Mouse (Mus musculus): ENCODE results near the gene Ppfia4. TPM values are rescaled to one million over a fixed set of nuclear protein-coding genes. Genes with fewer than 3 reads are reported as not detected.

The Ppfia4 gene
- polyA plus RNA-seq (2012; rRNA removed) = 7.2 and 7.7 TPM in 2 replicates

GRCm38 (mm10) chr1:134332770-134333271, at the start of gene Ppfia4:
TSS of gene Ppfia4 (minus strand) at chr1:134332928.
- WGBS = 38% methylated on average over 13 of the region's 13 CpGs

GRCm38 (mm10) chr1:134381795-134382625, 49.3 kb upstream of the Ppfia4 start:
- DNase-seq (ENCODE audit: low read depth, low spot score) = no peak
- WGBS = 2% methylated on average over 19 of the region's 19 CpGs

More at GRCm38 (mm10) chr1:134332770-134333271, at the start of gene Ppfia4:
- DNase-seq (ENCODE audit: low read depth, low spot score) = no peak

GRCm38 (mm10) chr1:134381051-134381450, 48.3 kb upstream of the Ppfia4 start:
- DNase-seq (ENCODE audit: low read depth, low spot score) = no peak
- 65% methylated on average over 2 of the region's 2 CpGs for WGBS

- no peak for DNase-seq (ENCODE audit: low read depth, low spot score)
- WGBS = 70% methylated on average over 2 of the region's 2 CpGs
Observed at GRCm38 (mm10) chr1:134374124-134374523, 41.4 kb upstream of the Ppfia4 start.

GRCm38 (mm10) chr1:134368777-134369337, 36.1 kb upstream of the Ppfia4 start:
- no peak for DNase-seq (ENCODE audit: low read depth, low spot score)

GRCm38 (mm10) chr1:134365491-134365890, 32.8 kb upstream of the Ppfia4 start:
- 45% methylated on average over 5 of the region's 5 CpGs for WGBS
- DNase-seq (ENCODE audit: low read depth, low spot score) = no peak

More at GRCm38 (mm10) chr1:134368777-134369337, 36.1 kb upstream of the Ppfia4 start:
- WGBS = 50% methylated on average over 9 of the region's 9 CpGs

GRCm38 (mm10) chr1:134363194-134363593, 30.5 kb upstream of the Ppfia4 start:
- WGBS = 78% methylated on average over 4 of the region's 4 CpGs
- DNase-seq (ENCODE audit: low read depth, low spot score) = no peak

- under 1% methylated on average over 38 of the region's 38 CpGs for WGBS
- DNase-seq (ENCODE audit: low read depth, low spot score) = peak; percentile 67
Observed at GRCm38 (mm10) chr1:134361857-134362212, 29.1 kb upstream of the Ppfia4 start, which contains the start of gene Tmem183a. TSS of gene Tmem183a (minus strand) at chr1:134361979.

- WGBS = under 1% methylated on average over 44 of the region's 44 CpGs
Observed at GRCm38 (mm10) chr1:134361195-134361856, 28.6 kb upstream of the Ppfia4 start.

GRCm38 (mm10) chr1:134360656-134361055, 27.9 kb upstream of the Ppfia4 start:
- no peak for DNase-seq (ENCODE audit: low read depth, low spot score)
- 37% methylated on average over 7 of the region's 7 CpGs for WGBS

More at GRCm38 (mm10) chr1:134361195-134361856, 28.6 kb upstream of the Ppfia4 start:
- peak; percentile 48 for DNase-seq (ENCODE audit: low read depth, low spot score)

- DNase-seq (ENCODE audit: low read depth, low spot score) = no peak
- 34% methylated on average over 4 of the region's 4 CpGs for WGBS
Observed at GRCm38 (mm10) chr1:134357461-134357860, 24.7 kb upstream of the Ppfia4 start.

- DNase-seq (ENCODE audit: low read depth, low spot score) = no peak
- WGBS = 87% methylated on average over 2 of the region's 2 CpGs
Observed at GRCm38 (mm10) chr1:134353326-134353725, 20.6 kb upstream of the Ppfia4 start.

- DNase-seq (ENCODE audit: low read depth, low spot score) = no peak
- 89% methylated on average over 9 of the region's 9 CpGs for WGBS
Observed at GRCm38 (mm10) chr1:134347791-134348190, 15.1 kb upstream of the Ppfia4 start.

- 81% methylated on average over 4 of the region's 4 CpGs for WGBS
- no peak for DNase-seq (ENCODE audit: low read depth, low spot score)
Observed at GRCm38 (mm10) chr1:134345075-134345474, 12.3 kb upstream of the Ppfia4 start.

- DNase-seq (ENCODE audit: low read depth, low spot score) = peak; percentile 60
- WGBS = 6% methylated on average over 54 of the region's 54 CpGs
Observed at GRCm38 (mm10) chr1:134344005-134344950, 11.6 kb upstream of the Ppfia4 start.

- DNase-seq (ENCODE audit: low read depth, low spot score) = no peak
- 36% methylated on average over 2 of the region's 2 CpGs for WGBS
Observed at GRCm38 (mm10) chr1:134343567-134343966, 10.8 kb upstream of the Ppfia4 start.

- WGBS = 80% methylated on average over 8 of the region's 8 CpGs
Observed at GRCm38 (mm10) chr1:134342781-134343310, 10.1 kb upstream of the Ppfia4 start.

GRCm38 (mm10) chr1:134342278-134342664, 9.5 kb upstream of the Ppfia4 start:
- 60% methylated on average over 2 of the region's 2 CpGs for WGBS
- no peak for DNase-seq (ENCODE audit: low read depth, low spot score)

More at GRCm38 (mm10) chr1:134342781-134343310, 10.1 kb upstream of the Ppfia4 start:
- DNase-seq (ENCODE audit: low read depth, low spot score) = no peak
